Mouse (Mus musculus) olfactory bulb, adult 2 months (tissue): ENCODE measurements at regions not wholly inside any gene's neighbourhood (a gene's known extent, or its start where the extent isn't known, plus 50 kb on each side); places are given as distances from the start of the nearest gene placed in this dataset.

Source experiments
- H3K27ac ChIP-seq: fragments of 200-500 bp; 2 replicates; pipeline ENCODE4 v1.5.1; 2012; ENCODE audit warnings: low read depth, low read length; ENCODE audit not compliant: insufficient read depth
- H3K4me1 ChIP-seq: fragments of 200-500 bp; 2 replicates; pipeline ENCODE4 v1.6.1; 2012; ENCODE audit warnings: low read length; ENCODE audit not compliant: control insufficient read depth, insufficient read depth
- H3K4me3 ChIP-seq: fragments of 200-500 bp; 2 replicates; pipeline ENCODE4 v1.5.1; 2012; ENCODE audit warnings: mild to moderate bottlenecking, low read depth, low read length, moderate library complexity; ENCODE audit not compliant: insufficient read depth
- CTCF ChIP-seq: fragments of 200-500 bp; IDR thresholded peaks from 2 replicates; pipeline ENCODE4 v1.5.1; 2012; ENCODE audit warnings: low read depth, mild to moderate bottlenecking, low read length, moderate library complexity; ENCODE audit not compliant: insufficient read depth
- POLR2A ChIP-seq: fragments of 200-500 bp; IDR thresholded peaks from 2 replicates; pipeline ENCODE4 v1.6.1; 2012; ENCODE audit warnings: mild to moderate bottlenecking, low read depth, low read length, moderate library complexity; ENCODE audit not compliant: insufficient read depth
- WGBS: fragments of 180-500 bp; shearing (Covaris S2); methylation state at CpG from one replicate; pipeline ENCODE4 v1.1.7; 2018; 5-methylcytosine and 5-hydroxymethylcytosine counted together

- no peak for TF ChIP-seq CTCF
- no peak for TF ChIP-seq POLR2A
- WGBS, result 82% methylated on average over 3 of the region's 3 CpGs
- Histone ChIP-seq H3K4me3 (no peak overlapping the region), H3K27ac (no peak overlapping the region), H3K4me1 (no peaks in the 10 kb centered on the region)
Observed at GRCm38 (mm10) chr2:80945521-80945920, 328.5 kb downstream of the Nup35 start.

- Histone ChIP-seq H3K27ac (no peak overlapping the region), H3K4me3 (no peak overlapping the region), H3K4me1 (no peaks in the 10 kb centered on the region)
- TF ChIP-seq CTCF (no peak), POLR2A (no peak)
- 86% methylated on average over 5 of the region's 5 CpGs for WGBS
Observed at GRCm38 (mm10) chr2:80966766-80967165, 349.7 kb downstream of the Nup35 start.

DNA sequence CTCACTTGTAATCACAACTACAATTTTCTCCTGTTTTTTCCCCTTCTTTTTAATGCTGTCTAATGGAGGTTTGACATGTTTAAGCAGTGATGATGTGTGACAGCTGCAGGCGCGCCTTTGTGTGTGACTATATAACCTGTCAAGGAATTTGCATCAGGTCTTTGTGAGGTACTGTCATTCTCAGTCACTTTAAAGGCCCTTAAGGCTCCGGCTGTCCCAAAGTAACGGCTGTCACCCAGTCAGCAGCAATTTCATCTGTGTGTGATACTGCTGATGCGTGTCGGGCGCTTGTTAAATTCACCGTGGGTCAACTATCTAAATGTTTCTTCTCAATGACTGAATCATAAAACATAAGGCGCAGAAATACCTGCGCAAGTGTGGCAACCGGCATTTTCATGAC is 350.2 kb downstream of the Nup35 start:
- H3K27ac ChIP-seq, result no peak overlapping the region
- TF ChIP-seq CTCF, result no peak
- TF ChIP-seq POLR2A, result no peak
- 90% methylated on average over 11 of the region's 11 CpGs for WGBS
- no peak overlapping the region for H3K4me3 ChIP-seq
- H3K4me1 ChIP-seq, result no peaks in the 10 kb centered on the region

GRCm38 (mm10) chr2:80969354-80969753 is 352.3 kb downstream of the Nup35 start:
- Histone ChIP-seq H3K4me3 (no peak overlapping the region), H3K4me1 (no peaks in the 10 kb centered on the region), H3K27ac (no peak overlapping the region)
- WGBS, result 43% methylated on average over 5 of the region's 5 CpGs
- TF ChIP-seq CTCF, result no peak
- TF ChIP-seq POLR2A, result no peak

DNA sequence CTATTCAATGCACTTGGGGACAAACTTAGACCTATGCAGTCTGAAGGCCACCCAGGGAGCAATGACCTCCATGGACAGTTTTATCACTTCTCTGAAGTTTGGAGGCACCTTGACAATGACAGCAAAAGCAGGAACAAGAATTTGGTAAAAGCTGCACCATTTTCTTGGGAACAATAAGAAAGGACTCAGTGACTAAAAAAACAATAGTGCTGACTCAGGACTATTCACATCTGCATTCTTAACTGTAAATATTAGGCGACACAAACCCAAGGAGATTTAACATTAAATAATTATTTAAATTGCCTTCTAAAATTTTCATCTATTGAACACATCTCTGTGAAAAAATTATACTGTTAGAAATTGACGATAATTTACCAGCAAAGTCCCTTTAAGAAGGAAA is 356.2 kb downstream of the Nup35 start:
- TF ChIP-seq POLR2A, result no peak
- TF ChIP-seq CTCF, result no peak
- no peaks in the 10 kb centered on the region for H3K4me1 ChIP-seq
- 81% methylated on average over 2 of the region's 2 CpGs for WGBS

GRCm38 (mm10) chr2:80998296-80998695 is 381.3 kb downstream of the Nup35 start:
- Histone ChIP-seq H3K27ac (no peak overlapping the region), H3K4me1 (no peaks in the 10 kb centered on the region), H3K4me3 (no peak overlapping the region)
- 94% methylated on average over 1 of the region's 1 CpGs for WGBS
- no peak for TF ChIP-seq POLR2A
- no peak for TF ChIP-seq CTCF

More for the DNA sequence above, 356.2 kb downstream of the Nup35 start:
- no peak overlapping the region for H3K27ac ChIP-seq
- no peak overlapping the region for H3K4me3 ChIP-seq

- Histone ChIP-seq H3K4me3 (no peak overlapping the region), H3K27ac (no peak overlapping the region), H3K4me1 (no peaks in the 10 kb centered on the region)
- WGBS, result 81% methylated on average over 11 of the region's 11 CpGs
- TF ChIP-seq CTCF (no peak), POLR2A (no peak)
Observed at GRCm38 (mm10) chr2:81007071-81007470, 390.0 kb downstream of the Nup35 start.

DNA sequence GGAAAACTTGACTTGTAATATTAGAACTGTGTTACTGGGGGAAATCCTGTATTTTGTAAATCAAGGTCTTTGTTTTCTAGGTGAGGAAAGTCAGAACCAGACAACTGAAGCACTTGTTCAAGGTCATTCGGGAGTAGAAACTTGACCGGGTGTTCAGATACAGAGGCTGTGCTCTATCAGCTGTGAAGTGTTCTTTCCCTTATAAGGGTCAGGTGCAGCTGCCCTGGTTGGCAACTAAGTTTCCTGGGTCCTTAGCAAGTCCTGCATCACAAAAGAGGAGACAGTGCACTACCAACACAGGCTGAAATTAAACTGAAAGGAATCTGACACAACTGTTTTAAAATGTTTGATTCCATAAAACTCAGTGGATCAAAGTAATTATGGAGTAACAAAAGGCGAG is 406.6 kb downstream of the Nup35 start:
- Histone ChIP-seq H3K4me3 (no peak overlapping the region), H3K4me1 (no peaks in the 10 kb centered on the region), H3K27ac (no peak overlapping the region)
- WGBS, result 85% methylated on average over 3 of the region's 3 CpGs
- no peak for TF ChIP-seq POLR2A
